Mouse (Mus musculus) forebrain, embryonic 13.5 days (tissue): ENCODE results near the gene Dnm3. TPM values are rescaled to one million over a fixed set of nuclear protein-coding genes. Genes with fewer than 3 reads are reported as not detected.

ENCODE experiments used
- ATAC-seq: fragments of 200-750 bp; cut with Nextera tagmentation; 2 replicates; pipeline ENCODE4 v1.8.0; 2017
- H3K27ac ChIP-seq: fragments of 300-500 bp; sonication (generic); 2 replicates; pipeline ENCODE4 v1.5.1; 2015; ENCODE audit warnings: inconsistent platforms, mild to moderate bottlenecking, moderate library complexity
- H3K27me3 ChIP-seq: fragments of 300-500 bp; sonication (generic); 2 replicates; pipeline ENCODE4 v1.6.1; 2015; ENCODE audit warnings: mild to moderate bottlenecking, inconsistent platforms
- H3K36me3 ChIP-seq: fragments of 300-500 bp; sonication (generic); 2 replicates; pipeline ENCODE4 v1.6.1; 2015; ENCODE audit warnings: mild to moderate bottlenecking, inconsistent platforms; ENCODE audit not compliant: poor library complexity, severe bottlenecking
- H3K4me1 ChIP-seq: fragments of 300-500 bp; sonication (generic); 2 replicates; pipeline ENCODE4 v1.6.1; 2015; ENCODE audit warnings: inconsistent platforms
- H3K4me2 ChIP-seq: fragments of 300-500 bp; sonication (generic); 2 replicates; pipeline ENCODE4 v1.6.1; 2015; ENCODE audit warnings: inconsistent platforms, mild to moderate bottlenecking, moderate library complexity
- H3K4me3 ChIP-seq: fragments of 300-500 bp; sonication (generic); 2 replicates; pipeline ENCODE4 v1.5.1; 2015; ENCODE audit warnings: mild to moderate bottlenecking, inconsistent platforms
- H3K9ac ChIP-seq: fragments of 300-500 bp; sonication (generic); 2 replicates; pipeline ENCODE4 v1.6.1; 2015; ENCODE audit warnings: mild to moderate bottlenecking, inconsistent platforms
- H3K9me3 ChIP-seq: fragments of 300-500 bp; sonication (generic); replicated peaks from 2 replicates; pipeline ENCODE4 v1.6.1; 2016; ENCODE audit warnings: inconsistent platforms
- WGBS: fragments of 180-500 bp; shearing (Covaris S2); methylation state at CpG from one replicate; pipeline ENCODE4 v1.1.7; 2015; 5-methylcytosine and 5-hydroxymethylcytosine counted together
- polyA plus RNA-seq: library from polyadenylated mRNA; unstranded; fragments of >200 nt; fragmentation: Nextera tagmentation; extraction: Ambion mirVana; gene quantifications from 2 replicates; pipeline ENCODE4 v1.2.1, GENCODE M21; 2015

Gene Dnm3
- polyA plus RNA-seq, 1 experiment from 2014 or later = 15.1 TPM

GRCm38 (mm10) chr1:161990684-161991578 is 486.9 kb downstream of the Dnm3 start:
- no peak overlapping the region for H3K4me2 ChIP-seq
- H3K27ac ChIP-seq = no peak overlapping the region
- no peak overlapping the region for H3K4me3 ChIP-seq
- no peaks in the 10 kb centered on the region for H3K27me3 ChIP-seq
- H3K9me3 ChIP-seq = no peaks in the 10 kb centered on the region
- 69% methylated on average over 10 of the region's 10 CpGs for WGBS
- H3K4me1 ChIP-seq = no peaks in the 10 kb centered on the region; the same call in 1 of the 2 replicates
- no peak overlapping the region for H3K9ac ChIP-seq
- H3K36me3 ChIP-seq = no peaks in the 10 kb centered on the region
- no peak for ATAC-seq

GRCm38 (mm10) chr1:161983979-161984566 is 493.8 kb downstream of the Dnm3 start:
- Histone ChIP-seq H3K9ac (no peak overlapping the region), H3K9me3 (no peaks in the 10 kb centered on the region), H3K4me1 (no peaks in the 10 kb centered on the region), H3K27me3 (no peaks in the 10 kb centered on the region), H3K4me3 (no peak overlapping the region), H3K27ac (no peak overlapping the region), H3K4me2 (no peak overlapping the region), H3K36me3 (no peaks in the 10 kb centered on the region)
- WGBS = 24% methylated on average over 4 of the region's 4 CpGs
- ATAC-seq = no peak

GRCm38 (mm10) chr1:161983451-161983850 is 494.4 kb downstream of the Dnm3 start:
- no peak overlapping the region for H3K4me3 ChIP-seq
- H3K9me3 ChIP-seq = no peaks in the 10 kb centered on the region
- H3K27ac ChIP-seq = no peak overlapping the region
- H3K27me3 ChIP-seq = no peaks in the 10 kb centered on the region
- H3K4me2 ChIP-seq = no peak overlapping the region
- 68% methylated on average over 6 of the region's 6 CpGs for WGBS
- no peak for ATAC-seq
- H3K9ac ChIP-seq = no peak overlapping the region
- H3K36me3 ChIP-seq = no peaks in the 10 kb centered on the region
- H3K4me1 ChIP-seq = no peaks in the 10 kb centered on the region

GRCm38 (mm10) chr1:161980626-161981298 is 497.1 kb downstream of the Dnm3 start:
- no peak for ATAC-seq
- peaks cover 11% of the 10 kb centered on the region; the same call in 1 of the 2 replicates for H3K4me1 ChIP-seq
- no peak overlapping the region for H3K4me2 ChIP-seq
- no peak overlapping the region for H3K27ac ChIP-seq
- no peaks in the 10 kb centered on the region for H3K36me3 ChIP-seq
- no peak overlapping the region for H3K9ac ChIP-seq
- no peaks in the 10 kb centered on the region for H3K27me3 ChIP-seq
- H3K9me3 ChIP-seq = no peaks in the 10 kb centered on the region
- 87% methylated on average over 9 of the region's 9 CpGs for WGBS
- H3K4me3 ChIP-seq = no peak overlapping the region

DNA sequence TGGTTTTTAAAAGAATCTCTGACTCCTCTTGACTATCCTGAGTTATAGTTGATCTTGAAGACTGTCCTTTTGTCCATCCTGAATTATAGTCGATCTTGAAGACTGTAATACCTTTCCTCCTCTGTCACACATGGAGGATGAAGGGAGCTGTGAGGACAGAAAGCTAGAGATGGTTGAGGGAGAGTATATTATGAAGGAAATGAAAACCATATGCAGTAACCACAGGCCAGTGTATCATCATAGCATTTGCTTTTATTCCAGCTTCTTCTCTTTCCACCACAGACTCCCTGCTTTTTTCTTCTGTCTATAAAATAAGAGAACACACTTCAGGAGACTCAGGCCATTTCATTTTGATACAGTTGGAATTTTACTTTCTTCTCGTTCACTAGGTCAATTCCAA is 497.8 kb downstream of the Dnm3 start:
- Histone ChIP-seq H3K27ac (no peak overlapping the region), H3K27me3 (no peaks in the 10 kb centered on the region), H3K9me3 (no peaks in the 10 kb centered on the region), H3K4me2 (no peak overlapping the region), H3K4me3 (no peak overlapping the region), H3K36me3 (no peaks in the 10 kb centered on the region), H3K9ac (no peak overlapping the region), H3K4me1 (peaks cover 11% of the 10 kb centered on the region; the same call in 1 of the 2 replicates)
- WGBS = 87% methylated on average over 2 of the region's 2 CpGs
- no peak for ATAC-seq

- no peak within 1 kb of the TSS for H3K27ac ChIP-seq
- no peak for ATAC-seq
- H3K4me1 ChIP-seq = peaks cover 11% of the 10 kb centered on the region; the same call in 1 of the 2 replicates
- H3K27me3 ChIP-seq = no peaks in the 10 kb centered on the region
- no peak within 1 kb of the TSS for H3K9ac ChIP-seq
- no peak within 1 kb of the TSS for H3K4me2 ChIP-seq
- WGBS = 69% methylated on average over 1 of the region's 1 CpGs
- no peaks in the 10 kb centered on the region for H3K36me3 ChIP-seq
- H3K4me3 ChIP-seq = no peak within 1 kb of the TSS
- no peaks in the 10 kb centered on the region for H3K9me3 ChIP-seq
Measured at GRCm38 (mm10) chr1:161979536-161979935, 498.3 kb downstream of the Dnm3 start, which contains the start of gene 4930558K02Rik. Gene 4930558K02Rik (minus strand): TSS chr1:161979636.

GRCm38 (mm10) chr1:161978173-161978700 is 499.6 kb downstream of the Dnm3 start:
- H3K4me2 ChIP-seq = no peak overlapping the region
- peaks cover 11% of the 10 kb centered on the region; the same call in 1 of the 2 replicates for H3K4me1 ChIP-seq
- H3K27ac ChIP-seq = no peak overlapping the region
- no peak overlapping the region for H3K9ac ChIP-seq
- H3K4me3 ChIP-seq = no peak overlapping the region
- WGBS = 91% methylated on average over 5 of the region's 5 CpGs
- no peaks in the 10 kb centered on the region for H3K36me3 ChIP-seq
- ATAC-seq = no peak
- no peaks in the 10 kb centered on the region for H3K27me3 ChIP-seq
- no peaks in the 10 kb centered on the region for H3K9me3 ChIP-seq

DNA sequence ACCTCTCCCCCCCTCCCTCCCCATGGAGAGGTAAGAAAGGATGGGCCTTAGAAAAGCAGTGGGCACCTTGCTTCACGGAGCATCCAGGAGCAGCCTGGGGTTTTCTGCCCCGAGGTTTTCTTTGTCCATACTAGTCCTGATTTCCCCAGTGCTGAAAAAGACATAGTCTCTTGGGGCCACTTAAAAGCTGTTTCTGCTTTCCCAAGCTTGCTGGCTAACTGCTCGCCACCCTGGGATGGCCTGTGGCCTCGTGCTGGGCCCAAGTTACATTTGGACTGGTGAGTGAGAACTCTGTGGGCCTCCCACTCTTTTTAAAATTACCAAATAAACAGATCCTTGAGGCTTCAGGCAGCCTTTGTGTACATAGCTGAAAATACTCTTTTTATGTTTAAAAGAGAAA is 500.5 kb downstream of the Dnm3 start:
- no peak for ATAC-seq
- H3K9ac ChIP-seq = no peak overlapping the region
- no peak overlapping the region for H3K4me2 ChIP-seq
- no peaks in the 10 kb centered on the region for H3K9me3 ChIP-seq
- peaks cover 11% of the 10 kb centered on the region; the same call in 1 of the 2 replicates for H3K4me1 ChIP-seq
- H3K4me3 ChIP-seq = no peak overlapping the region
- H3K27me3 ChIP-seq = no peaks in the 10 kb centered on the region
- no peaks in the 10 kb centered on the region for H3K36me3 ChIP-seq
- 72% methylated on average over 4 of the region's 4 CpGs for WGBS
- no peak overlapping the region for H3K27ac ChIP-seq

- ATAC-seq = peak; percentile 69
- Histone ChIP-seq H3K4me1 (peaks cover 11% of the 10 kb centered on the region; the same call in 1 of the 2 replicates), H3K9me3 (no peaks in the 10 kb centered on the region), H3K27ac (no peak overlapping the region), H3K27me3 (no peaks in the 10 kb centered on the region), H3K9ac (no peak overlapping the region), H3K4me3 (no peak overlapping the region), H3K36me3 (no peaks in the 10 kb centered on the region), H3K4me2 (0 out of 2 replicates have a peak overlapping the region, but pooled peaks have one; percentile 5)
- 48% methylated on average over 16 of the region's 16 CpGs for WGBS
Measured at GRCm38 (mm10) chr1:161976255-161977182, 501.3 kb downstream of the Dnm3 start.

- no peaks in the 10 kb centered on the region for H3K27me3 ChIP-seq
- H3K27ac ChIP-seq = no peak overlapping the region
- no peaks in the 10 kb centered on the region for H3K9me3 ChIP-seq
- H3K4me3 ChIP-seq = no peak overlapping the region
- H3K9ac ChIP-seq = no peak overlapping the region
- ATAC-seq = no peak
- peaks cover 26% of the 10 kb centered on the region for H3K4me1 ChIP-seq
- WGBS = 95% methylated on average over 8 of the region's 8 CpGs
- H3K4me2 ChIP-seq = no peak overlapping the region
- peaks cover 5% of the 10 kb centered on the region; the same call in 1 of the 2 replicates for H3K36me3 ChIP-seq
Measured at GRCm38 (mm10) chr1:161972233-161972632, 505.6 kb downstream of the Dnm3 start.

GRCm38 (mm10) chr1:161970874-161971273 is 507.0 kb downstream of the Dnm3 start:
- 98% methylated on average over 9 of the region's 9 CpGs for WGBS
- ATAC-seq = no peak
- H3K27ac ChIP-seq = no peak overlapping the region

More at GRCm38 (mm10) chr1:161970874-161971273, 507.0 kb downstream of the Dnm3 start:
- Histone ChIP-seq H3K9ac (no peak overlapping the region), H3K27me3 (no peaks in the 10 kb centered on the region), H3K9me3 (no peaks in the 10 kb centered on the region), H3K36me3 (peaks cover 5% of the 10 kb centered on the region; the same call in 1 of the 2 replicates), H3K4me2 (no peak overlapping the region), H3K4me1 (peaks cover 16% of the 10 kb centered on the region), H3K4me3 (no peak overlapping the region)
